Mouse (Mus musculus) bone marrow, adult 2 months (tissue): ENCODE measurements around the gene C7. TPM values are rescaled to one million over a fixed set of nuclear protein-coding genes. Genes with fewer than 3 reads are reported as not detected.
"Not testable (repeated sequence)": the region's sequence is repeated elsewhere in the genome, so short reads cannot be mapped to it uniquely, and the experiment has no call there.

ENCODE experiments used
- H3K27ac ChIP-seq: fragments of 200-500 bp; 2 replicates; pipeline ENCODE4 v1.5.1; 2012; ENCODE audit warnings: low read depth, mild to moderate bottlenecking, control low read depth, inconsistent platforms, low read length; ENCODE audit not compliant: control insufficient read depth, poor library complexity, insufficient read depth
- H3K4me1 ChIP-seq: fragments of 200-500 bp; 2 replicates; pipeline ENCODE4 v1.6.1; 2011; ENCODE audit warnings: low read length; ENCODE audit not compliant: control insufficient read depth, insufficient read depth
- H3K4me3 ChIP-seq: fragments of 200-500 bp; replicated peaks from 2 replicates; pipeline ENCODE3; 2011; ENCODE audit warnings: mild to moderate bottlenecking, low read depth, low read length, control low read depth; ENCODE audit not compliant: control insufficient read depth
- CTCF ChIP-seq: fragments of 200-500 bp; IDR thresholded peaks from 2 replicates; pipeline ENCODE4 v1.5.1; 2011; ENCODE audit warnings: low read length, control low read depth; ENCODE audit not compliant: control insufficient read depth, insufficient read depth
- POLR2A ChIP-seq: fragments of 200-500 bp; IDR thresholded peaks from 2 replicates; pipeline ENCODE4 v1.6.1; 2011; ENCODE audit warnings: low read depth, mild to moderate bottlenecking, control low read depth, low read length, borderline replicate concordance; ENCODE audit not compliant: control insufficient read depth
- WGBS: fragments of 180-500 bp; shearing (Covaris S2); methylation state at CpG from one replicate; pipeline ENCODE4 v1.1.7; 2018; 5-methylcytosine and 5-hydroxymethylcytosine counted together
- polyA plus RNA-seq: library from polyadenylated mRNA; stranded (reverse); fragments of >200 nt; gene quantifications from 2 replicates; pipeline ENCODE4 v1.2.4, GENCODE M21; 2011; ENCODE audit warnings: low replicate concordance; ENCODE audit not compliant: missing spikeins, insufficient read depth, insufficient read length

Gene C7
- polyA plus RNA-seq, 1 experiment = not detected

GRCm38 (mm10) chr15:5029256-5029655, 34.3 kb downstream of the C7 start:
- Histone ChIP-seq H3K4me1 (no peaks in the 10 kb centered on the region), H3K27ac (no peak overlapping the region), H3K4me3 (no peak overlapping the region)
- 74% methylated on average over 4 of the region's 4 CpGs for WGBS
- no peak for TF ChIP-seq POLR2A
- TF ChIP-seq CTCF = no peak

- H3K4me3 ChIP-seq, H3K4me1 ChIP-seq, H3K27ac ChIP-seq: not testable (repeated sequence)
- 84% methylated on average over 14 of the region's 14 CpGs for WGBS
These were observed 39.9 kb downstream of the C7 start for GRCm38 (mm10) chr15:5023479-5024265.

- H3K4me3 ChIP-seq = no peak overlapping the region
- 64% methylated on average over 11 of the region's 11 CpGs for WGBS
- H3K4me1 ChIP-seq = no peaks in the 10 kb centered on the region
- H3K27ac ChIP-seq = no peak overlapping the region
- no peak for TF ChIP-seq CTCF
- no peak for TF ChIP-seq POLR2A
These were observed 53.9 kb downstream of the C7 start for GRCm38 (mm10) chr15:5009644-5010107.

- no peaks in the 10 kb centered on the region for H3K4me1 ChIP-seq
- 71% methylated on average over 6 of the region's 6 CpGs for WGBS
- no peak overlapping the region for H3K4me3 ChIP-seq
- no peak for TF ChIP-seq CTCF
- no peak for TF ChIP-seq POLR2A
- no peak overlapping the region for H3K27ac ChIP-seq
These were observed 59.9 kb downstream of the C7 start for GRCm38 (mm10) chr15:5003503-5004196.

- TF ChIP-seq CTCF (no peak), POLR2A (no peak)
- Histone ChIP-seq H3K4me3 (no peak overlapping the region), H3K4me1 (no peaks in the 10 kb centered on the region), H3K27ac (no peak overlapping the region)
- 47% methylated on average over 2 of the region's 2 CpGs for WGBS
These were observed 60.6 kb downstream of the C7 start for GRCm38 (mm10) chr15:5002903-5003302.

- TF ChIP-seq CTCF (no peak), POLR2A (no peak)
- Histone ChIP-seq H3K27ac (no peak overlapping the region), H3K4me1 (no peaks in the 10 kb centered on the region), H3K4me3 (no peak overlapping the region)
- WGBS = 93% methylated on average over 1 of the region's 1 CpGs
These were observed 90.2 kb downstream of the C7 start for GRCm38 (mm10) chr15:4973355-4973754.

Other genes with a start within 250 kb of the C7 start
- not detected in 2 replicates for gene Mroh2b, start 165.0 kb downstream of the C7 start, polyA plus RNA-seq
- gene Card6, start 44.8 kb upstream of the C7 start, polyA plus RNA-seq = 1.3 and 2.1 TPM in 2 replicates
- gene Rpl37, start 52.9 kb upstream of the C7 start, polyA plus RNA-seq = 478 and 809 TPM in 2 replicates
- gene Prkaa1, start 80.1 kb upstream of the C7 start, polyA plus RNA-seq = 6.0 and 9.1 TPM in 2 replicates
- 10.6 and 15.5 TPM in 2 replicates for gene Ttc33, start 121.8 kb upstream of the C7 start, polyA plus RNA-seq
- gene Ptger4, start 180.4 kb upstream of the C7 start, polyA plus RNA-seq = 2.3 and 3.5 TPM in 2 replicates